Mouse (Mus musculus) liver, embryonic 11.5 days (tissue): ENCODE data around the gene Tuft1. TPM values are rescaled to one million over a fixed set of nuclear protein-coding genes. Genes with fewer than 3 reads are reported as not detected.

Experiments used
- ATAC-seq: fragments of 200-750 bp; cut with Nextera tagmentation; replicated peaks from 2 replicates; pipeline ENCODE4 v1.8.0; 2017; ENCODE audit warnings: moderate number of reproducible peaks, mild to moderate bottlenecking, moderate TSS enrichment, moderate library complexity; ENCODE audit not compliant: low FRiP score
- DNase-seq: peaks from one replicate; pipeline ENCODE4 v3.0.0-alpha.2; 2017; ENCODE audit warnings: low spot score
- H3K27ac ChIP-seq: fragments of 300-500 bp; sonication (generic); 2 replicates; pipeline ENCODE4 v1.5.1; 2014; ENCODE audit warnings: mild to moderate bottlenecking, low read depth, low read length, control low read depth
- H3K27me3 ChIP-seq: fragments of 300-500 bp; sonication (generic); replicated peaks from 2 replicates; pipeline ENCODE4 v1.6.1; 2014; ENCODE audit warnings: low read length, mixed read lengths; ENCODE audit not compliant: control insufficient read depth, insufficient read depth
- H3K36me3 ChIP-seq: fragments of 300-500 bp; sonication (generic); 2 replicates; pipeline ENCODE4 v1.6.1; 2014; ENCODE audit warnings: mild to moderate bottlenecking, low read length, moderate library complexity, mixed read lengths; ENCODE audit not compliant: control insufficient read depth, insufficient read depth
- H3K4me1 ChIP-seq: fragments of 300-500 bp; sonication (generic); replicated peaks from 2 replicates; pipeline ENCODE4 v1.6.1; 2014; ENCODE audit warnings: low read length, mixed read lengths; ENCODE audit not compliant: control insufficient read depth, insufficient read depth
- H3K4me2 ChIP-seq: fragments of 300-500 bp; sonication (generic); 2 replicates; pipeline ENCODE4 v1.6.1; 2014; ENCODE audit warnings: mild to moderate bottlenecking, control low read depth, moderate library complexity
- H3K4me3 ChIP-seq: fragments of 300-500 bp; sonication (generic); 2 replicates; pipeline ENCODE4 v1.5.1; 2014; ENCODE audit warnings: low read depth, low read length, control low read depth
- H3K9ac ChIP-seq: fragments of 300-500 bp; sonication (generic); 2 replicates; pipeline ENCODE4 v1.6.1; 2014; ENCODE audit warnings: low read depth, low read length, control low read depth
- H3K9me3 ChIP-seq: fragments of 300-500 bp; sonication (generic); 2 replicates; pipeline ENCODE4 v1.6.1; 2016; ENCODE audit warnings: low read length, inconsistent platforms, mixed read lengths; ENCODE audit not compliant: control insufficient read depth
- WGBS: fragments of 180-500 bp; shearing (Covaris S2); extraction: QIAGEN DNeasy Blood & Tissue Kit; methylation state at CpG from one replicate; pipeline ENCODE4 v1.1.7; 2014; 5-methylcytosine and 5-hydroxymethylcytosine counted together
- polyA plus RNA-seq: library from polyadenylated mRNA; unstranded; fragments of >200 nt; fragmentation: Nextera tagmentation; extraction: Ambion mirVana; gene quantifications from 2 replicates; pipeline ENCODE4 v1.2.1, GENCODE M21; 2014

Gene Tuft1
- polyA plus RNA-seq, 1 experiment from 2014 or later = 8.8 TPM

DNA sequence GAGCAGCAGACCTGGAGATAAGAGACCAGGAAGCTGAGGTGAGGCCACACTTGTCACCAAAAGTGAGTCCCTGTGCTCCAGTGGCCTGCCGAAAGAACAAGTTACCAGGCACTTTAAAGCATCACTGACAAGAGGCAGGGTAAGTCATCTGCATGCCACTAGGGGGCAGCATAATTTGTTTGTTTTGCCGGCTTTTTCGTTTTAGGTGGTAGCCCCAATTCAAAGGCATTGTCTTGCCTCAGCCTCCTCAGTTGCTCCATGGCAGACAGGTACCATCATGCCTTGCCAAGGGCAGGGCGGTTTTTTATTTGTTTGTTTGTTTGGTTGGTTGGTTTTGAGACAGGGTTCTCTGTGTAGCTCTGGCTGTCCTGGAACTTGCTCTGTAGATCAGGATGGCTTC, 42.0 kb downstream of the Tuft1 start:
- 45% methylated on average over 4 of the region's 4 CpGs for WGBS
- Histone ChIP-seq H3K4me2 (no peak overlapping the region), H3K36me3 (no peaks in the 10 kb centered on the region), H3K9ac (no peak overlapping the region), H3K27me3 (no peaks in the 10 kb centered on the region), H3K9me3 (no peaks in the 10 kb centered on the region), H3K4me3 (no peak overlapping the region), H3K4me1 (peaks cover 10% of the 10 kb centered on the region), H3K27ac (no peak overlapping the region)
- ATAC-seq = no peak
- DNase-seq = no peak

DNA sequence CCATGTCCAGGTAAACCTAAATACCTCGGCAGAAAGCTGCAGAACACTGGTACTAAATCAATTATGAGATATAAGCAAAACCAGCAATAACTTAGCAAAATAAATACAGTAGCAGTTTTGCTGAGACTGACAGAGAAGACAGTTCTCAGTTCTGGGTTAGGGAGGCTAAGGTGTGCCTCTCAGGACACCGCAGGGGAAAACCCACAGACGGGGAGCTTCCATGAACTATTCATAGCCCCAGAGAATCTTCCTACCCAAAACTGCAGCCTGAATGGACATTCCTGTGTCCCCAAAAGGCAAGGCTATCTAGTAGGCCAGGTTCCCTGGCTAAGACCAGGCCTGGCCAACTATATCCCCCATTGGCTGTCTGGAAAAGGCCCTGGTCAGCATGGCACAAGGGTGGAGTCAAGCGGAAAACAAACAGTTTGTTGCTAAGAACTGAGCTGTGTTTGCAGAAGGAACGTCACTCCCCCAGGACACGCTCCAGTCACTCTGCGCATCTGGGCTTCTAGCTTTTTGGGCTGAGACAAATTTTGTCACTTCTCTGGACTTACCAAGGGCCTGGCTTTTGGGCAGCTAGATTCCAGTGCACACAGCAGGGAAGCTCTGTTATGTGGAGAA, 45.3 kb downstream of the Tuft1 start:
- Histone ChIP-seq H3K4me1 (peaks cover 7% of the 10 kb centered on the region), H3K27ac (no peak overlapping the region), H3K36me3 (no peaks in the 10 kb centered on the region), H3K9ac (no peak overlapping the region), H3K4me3 (no peak overlapping the region), H3K4me2 (no peak overlapping the region), H3K27me3 (no peaks in the 10 kb centered on the region), H3K9me3 (no peaks in the 10 kb centered on the region)
- DNase-seq (no peak), ATAC-seq (peak; percentile 35; the same call in 1 of the 2 replicates)
- WGBS = 80% methylated on average over 7 of the region's 7 CpGs

DNA sequence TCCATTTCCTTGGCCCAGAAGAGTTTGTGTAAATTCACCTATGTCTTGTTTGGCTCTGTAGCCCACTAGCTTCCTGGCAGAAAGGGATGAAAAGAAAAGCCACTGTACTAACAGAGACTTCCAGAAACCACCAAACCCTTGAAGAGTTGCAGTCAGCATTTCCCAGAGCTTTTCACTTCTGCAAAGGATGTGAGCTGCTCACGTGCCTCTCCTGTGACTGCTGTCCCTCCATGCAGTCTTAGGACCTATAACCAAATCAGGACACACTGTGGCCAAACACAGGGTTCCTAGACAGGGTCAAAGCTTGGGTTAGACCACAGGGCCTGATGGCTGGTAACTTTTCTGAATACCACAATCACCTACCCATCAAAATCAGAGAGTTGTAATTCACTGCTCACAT, 46.4 kb downstream of the Tuft1 start:
- no peak overlapping the region for H3K4me2 ChIP-seq
- H3K27me3 ChIP-seq = no peaks in the 10 kb centered on the region
- 69% methylated on average over 1 of the region's 1 CpGs for WGBS
- no peak for DNase-seq
- peaks cover 7% of the 10 kb centered on the region for H3K4me1 ChIP-seq
- H3K9ac ChIP-seq = no peak overlapping the region
- no peak overlapping the region for H3K27ac ChIP-seq
- no peaks in the 10 kb centered on the region for H3K9me3 ChIP-seq
- no peak for ATAC-seq
- H3K4me3 ChIP-seq = no peak overlapping the region
- H3K36me3 ChIP-seq = no peaks in the 10 kb centered on the region

DNA sequence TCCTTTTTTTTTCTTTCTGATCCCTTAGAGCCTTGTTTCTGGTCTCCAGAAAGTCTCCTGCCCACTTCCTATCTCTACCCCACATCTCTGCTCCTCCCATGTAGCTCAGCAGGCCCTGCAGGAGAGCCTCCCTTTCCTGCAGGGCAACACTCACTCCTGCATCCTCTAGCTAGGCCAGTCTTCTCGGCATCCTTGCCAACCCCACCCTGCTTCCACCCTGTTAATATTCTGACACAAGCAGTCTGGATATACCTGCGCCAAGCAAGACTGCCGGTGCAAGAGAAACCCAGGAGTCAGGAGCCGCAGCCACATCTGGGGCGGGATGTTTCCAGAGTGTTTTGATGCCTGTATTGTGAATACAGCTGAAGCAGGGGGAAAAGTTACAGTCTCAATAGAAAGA, 46.8 kb downstream of the Tuft1 start:
- H3K36me3 ChIP-seq = no peaks in the 10 kb centered on the region
- DNase-seq (no peak), ATAC-seq (no peak)
- peaks cover 7% of the 10 kb centered on the region for H3K4me1 ChIP-seq
- 73% methylated on average over 5 of the region's 5 CpGs for WGBS
- H3K27ac ChIP-seq = no peak overlapping the region
- no peak overlapping the region for H3K9ac ChIP-seq
- H3K4me2 ChIP-seq = no peak overlapping the region
- no peak overlapping the region for H3K4me3 ChIP-seq
- H3K9me3 ChIP-seq = no peaks in the 10 kb centered on the region
- no peaks in the 10 kb centered on the region for H3K27me3 ChIP-seq

DNA sequence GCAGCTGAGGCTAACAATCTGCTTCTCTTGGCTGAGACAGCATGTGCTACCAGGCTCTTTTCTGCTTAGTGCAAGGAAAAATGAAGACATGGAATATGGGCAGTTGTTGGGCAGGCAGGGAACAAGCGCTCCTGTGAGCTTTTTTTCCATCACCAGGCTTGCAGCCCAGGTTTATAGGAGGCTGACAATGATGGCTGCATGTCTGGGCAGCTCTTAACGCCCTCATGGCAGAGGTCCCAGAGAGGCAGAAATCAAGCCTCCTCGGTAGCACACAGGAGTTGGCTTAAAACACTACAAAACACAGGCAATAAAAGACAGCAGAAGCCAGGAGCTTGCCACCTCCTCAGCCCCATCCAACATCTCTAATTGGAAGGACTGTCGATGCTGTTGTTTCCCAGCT, 47.3 kb downstream of the Tuft1 start:
- Histone ChIP-seq H3K4me2 (no peak overlapping the region), H3K36me3 (no peaks in the 10 kb centered on the region), H3K27me3 (no peaks in the 10 kb centered on the region), H3K27ac (no peak overlapping the region), H3K4me1 (peaks cover 7% of the 10 kb centered on the region), H3K4me3 (no peak overlapping the region), H3K9me3 (no peaks in the 10 kb centered on the region), H3K9ac (no peak overlapping the region)
- no peak for DNase-seq
- WGBS = 60% methylated on average over 4 of the region's 4 CpGs
- no peak for ATAC-seq

DNA sequence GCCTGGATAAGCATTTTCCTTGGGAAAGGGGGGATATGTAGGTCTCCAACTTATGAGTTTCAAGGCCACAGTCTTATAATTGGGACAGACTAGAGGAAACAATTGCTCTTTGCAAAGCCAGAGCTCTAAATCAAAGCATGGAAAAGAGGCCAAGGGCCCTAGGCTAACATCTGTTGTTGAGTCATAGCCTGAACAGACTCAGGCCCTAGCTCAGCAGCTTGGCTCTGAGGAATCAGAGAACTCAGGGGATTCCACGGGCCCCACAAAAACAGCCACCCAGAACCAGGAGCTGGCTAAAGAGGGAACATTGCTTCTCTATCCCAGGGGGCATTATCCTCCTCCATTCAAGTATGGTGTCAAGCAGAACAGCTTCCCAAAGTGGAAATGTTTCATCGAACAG, 48.1 kb downstream of the Tuft1 start:
- H3K4me1 ChIP-seq = peaks cover 7% of the 10 kb centered on the region
- no peak overlapping the region for H3K9ac ChIP-seq
- H3K27ac ChIP-seq = no peak overlapping the region
- H3K4me2 ChIP-seq = no peak overlapping the region
- H3K9me3 ChIP-seq = no peaks in the 10 kb centered on the region
- no peaks in the 10 kb centered on the region for H3K36me3 ChIP-seq
- DNase-seq (no peak), ATAC-seq (no peak)
- WGBS = 91% methylated on average over 2 of the region's 2 CpGs
- no peaks in the 10 kb centered on the region for H3K27me3 ChIP-seq
- H3K4me3 ChIP-seq = no peak overlapping the region

DNA sequence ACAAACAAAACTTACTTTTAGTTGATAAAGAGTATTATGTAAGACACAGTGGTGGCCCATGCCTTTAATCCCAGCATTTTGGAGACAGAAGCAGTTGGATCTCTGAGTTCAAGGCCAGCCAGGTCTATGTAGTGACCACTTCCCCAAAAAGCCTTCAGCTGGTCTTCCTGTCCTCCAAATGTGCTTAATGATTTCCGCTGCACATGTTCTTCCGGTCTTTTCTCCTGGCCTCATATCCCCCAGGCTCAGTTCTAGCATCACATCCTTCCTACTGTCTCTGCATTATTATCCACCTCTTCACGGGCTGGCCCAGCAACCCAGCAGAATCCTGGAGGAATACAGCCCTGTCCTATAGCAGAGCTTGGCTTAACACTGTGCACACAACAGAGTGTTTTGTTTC, 49.1 kb downstream of the Tuft1 start:
- no peak for ATAC-seq
- Histone ChIP-seq H3K9ac (no peak overlapping the region), H3K4me3 (no peak overlapping the region), H3K4me2 (no peak overlapping the region), H3K9me3 (no peaks in the 10 kb centered on the region), H3K4me1 (peaks cover 7% of the 10 kb centered on the region), H3K27ac (no peak overlapping the region), H3K27me3 (no peaks in the 10 kb centered on the region), H3K36me3 (no peaks in the 10 kb centered on the region)
- WGBS = 58% methylated on average over 3 of the region's 3 CpGs
- no peak for DNase-seq

DNA sequence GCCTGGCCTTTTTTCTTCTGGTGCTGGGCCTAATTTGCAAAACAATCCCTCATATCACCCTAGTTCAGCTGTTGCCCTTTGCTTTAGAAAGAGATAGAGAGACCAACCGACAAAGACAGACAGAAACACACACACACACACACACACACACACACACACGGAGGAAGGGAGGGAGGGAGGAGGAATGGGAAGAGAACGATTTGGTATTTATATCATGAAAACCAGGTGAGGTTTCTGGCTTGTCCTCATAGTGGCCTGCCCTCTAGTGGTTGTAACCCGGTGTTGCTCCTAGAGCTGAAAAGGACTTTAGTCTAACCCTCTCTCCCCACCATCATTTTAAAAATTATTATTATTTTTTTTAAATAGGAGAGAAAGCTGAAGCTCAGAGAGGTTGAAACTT, 56.7 kb downstream of the Tuft1 start:
- no peaks in the 10 kb centered on the region for H3K9me3 ChIP-seq
- no peak overlapping the region for H3K4me2 ChIP-seq
- no peak overlapping the region for H3K9ac ChIP-seq
- no peaks in the 10 kb centered on the region for H3K36me3 ChIP-seq
- H3K27ac ChIP-seq = no peak overlapping the region
- 0 out of 2 replicates have a peak, but pooled peaks cover 6% of the 10 kb centered on the region for H3K4me1 ChIP-seq
- H3K27me3 ChIP-seq = no peaks in the 10 kb centered on the region
- H3K4me3 ChIP-seq = no peak overlapping the region
- DNase-seq (no peak), ATAC-seq (no peak)
- 6% methylated on average over 4 of the region's 4 CpGs for WGBS

DNA sequence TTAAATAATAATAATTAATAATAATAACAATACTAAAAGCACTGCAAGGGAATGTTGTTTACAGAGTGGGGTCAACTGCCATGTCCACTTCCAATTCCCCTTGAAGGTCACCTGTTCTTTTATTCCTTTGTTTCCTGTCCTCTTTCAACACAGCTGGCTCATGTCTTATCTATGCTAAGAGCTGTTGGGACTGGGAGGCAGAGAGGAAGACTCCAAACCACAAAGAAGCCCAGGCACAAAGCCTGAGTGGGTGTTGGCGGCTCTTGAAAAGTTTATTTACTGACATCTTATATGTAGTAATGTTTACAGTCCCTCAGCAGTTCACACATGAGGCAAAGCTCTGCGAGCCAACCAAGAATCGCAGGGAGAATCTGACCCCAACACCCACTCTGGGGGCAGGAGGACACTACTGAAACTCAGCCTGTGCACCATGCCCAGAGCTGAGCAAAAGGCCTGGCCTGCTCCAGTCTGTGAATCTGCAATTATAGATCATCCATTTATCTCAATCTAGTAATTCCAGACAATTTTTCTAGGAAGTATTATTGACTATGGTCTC, 61.4 kb downstream of the Tuft1 start:
- WGBS = 41% methylated on average over 3 of the region's 3 CpGs
- H3K36me3 ChIP-seq = no peaks in the 10 kb centered on the region
- H3K9ac ChIP-seq = no peak overlapping the region
- no peak overlapping the region for H3K4me3 ChIP-seq
- ATAC-seq = no peak
- no peak overlapping the region for H3K4me2 ChIP-seq
- H3K27me3 ChIP-seq = no peaks in the 10 kb centered on the region
- 0 out of 2 replicates have a peak, but pooled peaks cover 6% of the 10 kb centered on the region for H3K4me1 ChIP-seq
- H3K27ac ChIP-seq = no peak overlapping the region
- no peak for DNase-seq
- no peaks in the 10 kb centered on the region for H3K9me3 ChIP-seq
